Mouse (Mus musculus): Measurements from ENCODE around the gene Ano6.

GRCm38 (mm10) chr15:95823383-95824306, 33.0 kb downstream of the Ano6 start:
- TF ChIP-seq CTCF (IDR thresholded peaks at IDR 0.05; ENCODE audit: low read depth, low read length) = no peak
- no peak for TF ChIP-seq POLR2A (IDR thresholded peaks at IDR 0.05; ENCODE audit: borderline replicate concordance, low read depth, low read length)
